Mouse (Mus musculus) splenic B cell, adult 2 months (primary cell): ENCODE data around the gene Ttll5.

ENCODE experiments used
- DNase-seq: peaks from one replicate; pipeline ENCODE4 v3.0.0-alpha.2; 2011; ENCODE audit warnings: low read depth, low spot score
- H3K27me3 ChIP-seq: 2 replicates; pipeline ENCODE4 v1.6.1; 2012; ENCODE audit warnings: mild to moderate bottlenecking, low read length, moderate library complexity, mixed read lengths; ENCODE audit not compliant: control insufficient read depth, poor library complexity, insufficient read depth, severe bottlenecking
- H3K36me3 ChIP-seq: 2 replicates; pipeline ENCODE4 v1.6.1; 2012; ENCODE audit warnings: mild to moderate bottlenecking, low read length, moderate library complexity, mixed read lengths; ENCODE audit not compliant: control insufficient read depth, poor library complexity, insufficient read depth, severe bottlenecking

The Ttll5 gene

GRCm38 (mm10) chr12:85824438-85825264, at the start of gene Ttll5, which contains the start of gene Erg28:
Gene Ttll5 (plus strand): TSS chr12:85824659.
Gene Erg28 (minus strand): TSS chr12:85824550.
- H3K27me3 ChIP-seq = no peaks in the 10 kb centered on the region

GRCm38 (mm10) chr12:85778962-85779361, 45.5 kb upstream of the Ttll5 start:
- Histone ChIP-seq H3K36me3 (no peaks in the 10 kb centered on the region), H3K27me3 (no peaks in the 10 kb centered on the region)
- no peak for DNase-seq

More at GRCm38 (mm10) chr12:85824438-85825264, at the start of gene Ttll5, which contains the start of gene Erg28:
- peak; percentile 96 for DNase-seq
- H3K36me3 ChIP-seq = no peaks in the 10 kb centered on the region

- Histone ChIP-seq H3K36me3 (no peaks in the 10 kb centered on the region), H3K27me3 (no peaks in the 10 kb centered on the region)
- no peak for DNase-seq
These were observed 44.8 kb upstream of the Ttll5 start for GRCm38 (mm10) chr12:85779707-85780106.

GRCm38 (mm10) chr12:85781606-85782005, 42.9 kb upstream of the Ttll5 start:
- H3K36me3 ChIP-seq = no peaks in the 10 kb centered on the region
- H3K27me3 ChIP-seq = no peaks in the 10 kb centered on the region
- no peak for DNase-seq

- Histone ChIP-seq H3K27me3 (no peaks in the 10 kb centered on the region), H3K36me3 (no peaks in the 10 kb centered on the region)
- DNase-seq = no peak
These were observed 39.3 kb upstream of the Ttll5 start for GRCm38 (mm10) chr12:85784916-85785815.

GRCm38 (mm10) chr12:85792158-85792557, 32.3 kb upstream of the Ttll5 start:
- Histone ChIP-seq H3K36me3 (no peaks in the 10 kb centered on the region), H3K27me3 (no peaks in the 10 kb centered on the region)
- no peak for DNase-seq

GRCm38 (mm10) chr12:85792821-85793346, 31.6 kb upstream of the Ttll5 start:
- no peak for DNase-seq
- no peaks in the 10 kb centered on the region for H3K36me3 ChIP-seq
- H3K27me3 ChIP-seq = no peaks in the 10 kb centered on the region

GRCm38 (mm10) chr12:85794094-85794493, 30.4 kb upstream of the Ttll5 start:
- H3K27me3 ChIP-seq = no peaks in the 10 kb centered on the region
- H3K36me3 ChIP-seq = no peaks in the 10 kb centered on the region
- DNase-seq = no peak

- DNase-seq = no peak
- Histone ChIP-seq H3K36me3 (no peaks in the 10 kb centered on the region), H3K27me3 (no peaks in the 10 kb centered on the region)
These were observed 28.9 kb upstream of the Ttll5 start for GRCm38 (mm10) chr12:85795551-85795950.

- no peak for DNase-seq
- H3K36me3 ChIP-seq = no peaks in the 10 kb centered on the region
- H3K27me3 ChIP-seq = no peaks in the 10 kb centered on the region
These were observed 24.4 kb upstream of the Ttll5 start for GRCm38 (mm10) chr12:85800031-85800430.

- DNase-seq = no peak
- no peaks in the 10 kb centered on the region for H3K27me3 ChIP-seq
- peaks cover 4% of the 10 kb centered on the region; the same call in 1 of the 2 replicates for H3K36me3 ChIP-seq
These were observed 14.7 kb upstream of the Ttll5 start for GRCm38 (mm10) chr12:85809726-85810125.

GRCm38 (mm10) chr12:85810959-85811358, 13.5 kb upstream of the Ttll5 start:
- H3K27me3 ChIP-seq = no peaks in the 10 kb centered on the region
- no peak for DNase-seq
- peaks cover 6% of the 10 kb centered on the region; the same call in 1 of the 2 replicates for H3K36me3 ChIP-seq

GRCm38 (mm10) chr12:85811676-85812075, 12.8 kb upstream of the Ttll5 start:
- peaks cover 7% of the 10 kb centered on the region; the same call in 1 of the 2 replicates for H3K36me3 ChIP-seq
- DNase-seq = no peak
- H3K27me3 ChIP-seq = no peaks in the 10 kb centered on the region

- no peak for DNase-seq
- Histone ChIP-seq H3K27me3 (no peaks in the 10 kb centered on the region), H3K36me3 (peaks cover 7% of the 10 kb centered on the region; the same call in 1 of the 2 replicates)
These were observed 10.9 kb upstream of the Ttll5 start for GRCm38 (mm10) chr12:85813599-85813998.
